Mouse (Mus musculus) lung, embryonic 15.5 days (tissue): ENCODE measurements around the gene Phf5a. TPM values are rescaled to one million over a fixed set of nuclear protein-coding genes. Genes with fewer than 3 reads are reported as not detected.
"Not testable (repeated sequence)": the region's sequence is repeated elsewhere in the genome, so short reads cannot be mapped to it uniquely, and the experiment has no call there.

ENCODE experiments used
- ATAC-seq: fragments of 200-750 bp; cut with Nextera tagmentation; 2 replicates; pipeline ENCODE4 v1.8.0; 2017; ENCODE audit warnings: moderate number of reproducible peaks, borderline replicate concordance; ENCODE audit not compliant: low FRiP score, low TSS enrichment; ENCODE audit errors: extremely low read depth
- H3K27ac ChIP-seq: fragments of 300-500 bp; sonication (generic); 2 replicates; pipeline ENCODE4 v1.5.1; 2015; ENCODE audit warnings: moderate library complexity, mild to moderate bottlenecking, inconsistent platforms
- H3K27me3 ChIP-seq: fragments of 300-500 bp; sonication (generic); 2 replicates; pipeline ENCODE4 v1.6.1; 2015; ENCODE audit warnings: inconsistent platforms
- H3K36me3 ChIP-seq: fragments of 300-500 bp; sonication (generic); 2 replicates; pipeline ENCODE4 v1.6.1; 2015; ENCODE audit warnings: inconsistent platforms
- H3K4me1 ChIP-seq: fragments of 300-500 bp; sonication (generic); 2 replicates; pipeline ENCODE4 v1.6.1; 2015; ENCODE audit warnings: inconsistent platforms
- H3K4me2 ChIP-seq: fragments of 300-500 bp; sonication (generic); 2 replicates; pipeline ENCODE4 v1.6.1; 2015; ENCODE audit warnings: inconsistent platforms, mild to moderate bottlenecking, moderate library complexity
- H3K4me3 ChIP-seq: fragments of 300-500 bp; sonication (generic); 2 replicates; pipeline ENCODE4 v1.5.1; 2015; ENCODE audit warnings: mild to moderate bottlenecking, inconsistent platforms
- H3K9ac ChIP-seq: fragments of 300-500 bp; sonication (generic); 2 replicates; pipeline ENCODE4 v1.6.1; 2015; ENCODE audit warnings: inconsistent platforms
- H3K9me3 ChIP-seq: fragments of 300-500 bp; sonication (generic); 2 replicates; pipeline ENCODE4 v1.6.1; 2016; ENCODE audit warnings: inconsistent platforms
- WGBS: fragments of 180-500 bp; shearing (Covaris S2); methylation state at CpG from one replicate; pipeline ENCODE4 v1.1.7; 2015; 5-methylcytosine and 5-hydroxymethylcytosine counted together
- polyA plus RNA-seq: library from polyadenylated mRNA; unstranded; fragments of >200 nt; fragmentation: Nextera tagmentation; extraction: Ambion mirVana; gene quantifications from 2 replicates; pipeline ENCODE4 v1.2.1, GENCODE M21; 2015

Gene Phf5a
- polyA plus RNA-seq, result 172 and 183 TPM in 2 replicates

DNA sequence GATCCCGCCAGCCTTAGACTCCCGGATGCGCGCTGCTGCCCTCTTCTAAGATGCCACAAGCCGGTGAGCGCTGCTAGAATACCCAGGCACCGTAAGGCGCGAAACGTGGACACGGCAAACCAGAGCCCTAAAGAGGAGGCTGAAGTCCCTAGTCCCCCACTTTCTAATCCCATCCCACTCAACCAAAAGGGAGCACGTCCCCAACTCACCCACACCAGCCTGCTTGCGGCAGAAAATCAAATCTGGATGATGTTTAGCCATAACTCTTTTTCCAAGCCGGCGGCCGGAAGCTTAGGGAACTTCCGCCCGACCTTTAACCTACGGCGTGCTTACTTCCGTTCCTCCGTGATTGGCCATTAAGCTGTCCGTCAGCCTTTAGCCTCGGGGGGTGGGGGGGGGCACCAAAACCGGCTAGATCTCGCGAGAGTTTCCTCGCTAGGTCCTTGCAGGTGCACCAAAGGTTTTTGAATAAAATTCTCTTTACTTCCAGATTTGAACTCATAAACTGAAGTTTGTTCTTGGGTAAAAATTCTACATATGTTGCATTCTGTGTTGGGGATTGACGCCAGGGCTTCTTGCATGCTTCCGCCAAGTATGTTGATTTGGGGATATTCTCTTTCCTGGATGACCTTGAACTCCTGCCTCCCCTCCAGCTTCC lies at the start of gene Phf5a:
Gene Phf5a (minus strand): TSS at position 308 of the 658 bp plus-strand sequence.
- H3K9me3 ChIP-seq, result no peaks in the 10 kb centered on the region
- peaks cover 17% of the 10 kb centered on the region for H3K4me1 ChIP-seq
- peak within 1 kb of the TSS; percentile 97 for H3K27ac ChIP-seq
- peak; percentile 92 for ATAC-seq
- peak within 1 kb of the TSS; percentile 74 for H3K9ac ChIP-seq
- no peaks in the 10 kb centered on the region for H3K27me3 ChIP-seq
- peak within 1 kb of the TSS; percentile 74 for H3K4me2 ChIP-seq
- H3K4me3 ChIP-seq, result peak within 1 kb of the TSS; percentile 85
- under 1% methylated on average over 30 of the region's 30 CpGs for WGBS
- H3K36me3 ChIP-seq, result peaks cover 41% of the 10 kb centered on the region

DNA sequence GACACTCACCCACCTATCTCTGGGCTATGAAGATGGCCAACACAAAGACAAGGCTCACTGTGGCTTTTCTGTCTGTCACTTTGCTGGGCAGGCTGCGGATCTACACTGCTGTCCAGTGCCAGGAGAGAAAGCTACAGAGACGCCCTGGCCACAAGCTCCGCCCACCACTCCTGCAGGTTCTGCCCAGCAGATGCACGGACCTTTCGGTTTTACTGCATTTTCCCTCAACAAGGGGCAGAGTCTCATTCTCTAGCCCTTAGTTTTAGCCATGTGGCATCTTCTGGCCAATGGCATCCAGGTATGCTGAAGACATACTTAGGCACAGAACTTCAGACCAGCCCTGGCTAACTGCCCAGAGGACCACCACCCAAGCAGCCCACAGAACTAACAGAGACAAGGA lies 49.5 kb upstream of the Phf5a start:
- Histone ChIP-seq H3K4me1 (peaks cover 15% of the 10 kb centered on the region), H3K9ac (no peak overlapping the region), H3K27me3 (no peaks in the 10 kb centered on the region), H3K4me3 (no peak overlapping the region), H3K36me3 (peaks cover 18% of the 10 kb centered on the region; the same call in 1 of the 2 replicates), H3K9me3 (no peaks in the 10 kb centered on the region), H3K4me2 (no peak overlapping the region), H3K27ac (no peak overlapping the region)
- 66% methylated on average over 5 of the region's 5 CpGs for WGBS
- no peak for ATAC-seq

DNA sequence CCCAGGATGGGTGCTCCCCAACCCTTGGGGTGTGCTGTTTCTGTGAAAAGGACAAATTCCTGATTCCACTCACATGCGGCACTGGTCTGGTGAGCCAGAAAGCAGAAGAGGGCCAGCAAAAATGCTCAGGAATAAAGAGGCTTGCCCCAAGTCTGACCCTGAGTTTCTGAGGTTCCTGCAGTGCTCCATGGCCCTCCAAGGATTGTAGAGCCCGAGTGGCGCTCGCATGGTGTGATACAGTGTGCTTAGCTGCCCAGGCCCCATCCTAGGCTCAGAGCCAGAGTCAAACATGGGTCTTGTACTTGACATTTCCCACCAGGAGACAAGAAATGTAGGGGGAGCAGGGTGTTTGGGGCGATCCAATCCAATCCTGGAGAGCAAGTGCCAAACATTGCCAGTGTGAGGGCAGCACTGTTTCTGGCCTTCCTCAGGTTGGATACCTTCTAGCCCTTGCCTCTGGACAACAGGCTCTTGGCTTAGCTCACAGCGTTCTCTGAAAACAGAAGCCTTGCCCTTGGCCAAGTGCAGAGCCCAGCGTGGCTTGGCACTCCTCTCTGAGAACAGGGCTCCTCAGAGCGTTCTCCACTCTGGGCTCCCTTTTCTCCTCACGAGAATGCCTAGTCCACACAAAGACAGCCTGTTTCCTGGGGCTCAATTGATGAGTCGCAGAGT lies 49.0 kb upstream of the Phf5a start:
- H3K4me2 ChIP-seq, result no peak overlapping the region
- 75% methylated on average over 10 of the region's 10 CpGs for WGBS
- ATAC-seq, result no peak

DNA sequence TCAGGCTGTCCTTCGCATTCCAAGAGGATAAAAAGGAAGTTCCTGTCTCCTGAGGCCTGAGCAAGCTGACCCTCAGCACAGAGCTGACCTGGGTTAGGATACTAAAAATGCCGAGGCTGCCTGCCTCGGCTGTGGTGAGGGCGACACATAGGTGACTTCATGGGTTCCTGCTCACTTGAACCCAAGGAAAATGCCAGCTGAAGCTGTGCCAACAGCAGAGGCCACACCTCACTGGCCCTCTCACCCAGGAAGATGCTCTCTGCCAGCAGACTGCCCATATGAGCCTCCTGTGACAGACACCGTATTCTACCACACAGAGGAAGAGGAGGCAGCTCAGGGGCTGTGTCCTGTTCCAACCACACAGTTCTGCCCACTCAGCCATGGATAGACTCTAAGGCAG lies 47.4 kb upstream of the Phf5a start:
- Histone ChIP-seq H3K9ac (no peak overlapping the region), H3K4me3 (no peak overlapping the region), H3K36me3 (peaks cover 40% of the 10 kb centered on the region), H3K9me3 (no peaks in the 10 kb centered on the region), H3K4me2 (no peak overlapping the region), H3K27me3 (no peaks in the 10 kb centered on the region), H3K27ac (no peak overlapping the region), H3K4me1 (0 out of 2 replicates have a peak, but pooled peaks cover 1% of the 10 kb centered on the region)
- ATAC-seq, result no peak
- 72% methylated on average over 5 of the region's 5 CpGs for WGBS

More for the DNA sequence above, 49.0 kb upstream of the Phf5a start:
- H3K4me3 ChIP-seq, result no peak overlapping the region
- no peak overlapping the region for H3K27ac ChIP-seq
- H3K9ac ChIP-seq, result no peak overlapping the region
- no peaks in the 10 kb centered on the region for H3K27me3 ChIP-seq
- H3K36me3 ChIP-seq, result peaks cover 23% of the 10 kb centered on the region
- H3K9me3 ChIP-seq, result no peaks in the 10 kb centered on the region
- H3K4me1 ChIP-seq, result peaks cover 15% of the 10 kb centered on the region

DNA sequence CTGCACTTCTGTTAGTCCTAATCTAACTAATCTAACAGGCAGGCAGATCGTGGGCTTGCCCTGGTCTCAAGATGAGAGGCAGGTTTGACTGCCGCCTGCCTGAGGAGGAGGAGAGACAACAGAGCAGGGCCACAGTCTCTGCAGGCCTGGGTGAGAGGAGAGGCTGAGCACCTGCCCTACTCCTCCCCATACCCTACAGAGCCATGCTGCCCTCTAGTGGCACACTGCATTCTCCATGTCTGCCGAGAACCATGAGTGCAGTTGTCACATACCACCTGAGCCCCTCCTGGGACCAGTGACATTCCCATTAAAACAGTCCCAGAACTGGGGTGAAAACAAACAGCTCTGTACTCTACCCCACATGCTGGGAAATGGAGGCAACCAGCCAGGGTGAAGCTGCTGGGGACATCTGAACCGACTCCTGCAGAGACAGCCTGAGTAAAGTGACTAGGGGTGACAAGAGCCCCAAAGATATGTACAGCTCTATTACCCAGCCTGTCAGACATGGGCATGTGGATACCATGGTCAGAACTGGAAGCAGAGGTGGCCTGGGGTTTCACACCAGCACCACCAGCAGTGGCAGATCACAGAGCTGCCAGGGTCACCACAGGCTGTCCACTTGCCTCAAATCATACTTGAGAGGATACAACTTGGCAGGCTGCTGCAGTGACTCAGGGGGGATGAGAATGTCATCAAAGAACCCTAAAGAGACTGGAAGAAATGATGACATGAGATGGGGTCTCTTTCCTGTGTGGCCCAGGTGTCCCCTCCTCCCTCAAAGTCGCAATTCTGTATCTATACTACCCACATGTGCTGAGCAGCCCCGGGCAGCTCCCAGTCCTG lies 46.1 kb upstream of the Phf5a start:
- Histone ChIP-seq H3K4me3 (no peak overlapping the region), H3K4me2 (no peak overlapping the region), H3K9ac (no peak overlapping the region), H3K36me3 (peaks cover 51% of the 10 kb centered on the region), H3K27ac (no peak overlapping the region), H3K27me3 (no peaks in the 10 kb centered on the region), H3K4me1 (no peaks in the 10 kb centered on the region), H3K9me3 (no peaks in the 10 kb centered on the region)
- WGBS, result 40% methylated on average over 6 of the region's 6 CpGs
- ATAC-seq, result no peak

DNA sequence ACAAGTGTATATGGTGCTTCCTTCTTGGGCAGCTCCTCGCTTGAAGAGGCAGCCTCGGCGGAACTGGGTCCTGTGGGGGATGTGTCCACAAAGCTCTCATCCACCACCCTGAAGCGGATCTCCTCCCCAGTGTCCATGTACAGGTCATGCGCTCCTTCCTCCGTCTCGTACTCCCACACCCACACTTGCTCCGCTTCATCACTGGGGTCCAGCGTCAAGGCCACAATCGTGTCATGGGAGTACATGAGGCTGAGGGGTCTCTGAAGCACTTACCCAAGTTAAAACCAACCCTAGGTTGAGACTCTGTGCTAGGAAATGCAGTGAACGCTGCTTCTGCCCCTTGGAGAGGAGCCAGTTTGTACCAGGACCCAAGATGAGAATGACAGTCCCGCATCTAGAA lies 45.5 kb upstream of the Phf5a start:
- no peak overlapping the region for H3K9ac ChIP-seq
- H3K27me3 ChIP-seq, result no peaks in the 10 kb centered on the region
- no peaks in the 10 kb centered on the region for H3K9me3 ChIP-seq
- H3K4me3 ChIP-seq, result no peak overlapping the region
- WGBS, result 81% methylated on average over 12 of the region's 12 CpGs
- H3K36me3 ChIP-seq, result peaks cover 54% of the 10 kb centered on the region
- H3K27ac ChIP-seq, result no peak overlapping the region
- ATAC-seq, result no peak
- H3K4me2 ChIP-seq, result no peak overlapping the region
- H3K4me1 ChIP-seq, result no peaks in the 10 kb centered on the region

DNA sequence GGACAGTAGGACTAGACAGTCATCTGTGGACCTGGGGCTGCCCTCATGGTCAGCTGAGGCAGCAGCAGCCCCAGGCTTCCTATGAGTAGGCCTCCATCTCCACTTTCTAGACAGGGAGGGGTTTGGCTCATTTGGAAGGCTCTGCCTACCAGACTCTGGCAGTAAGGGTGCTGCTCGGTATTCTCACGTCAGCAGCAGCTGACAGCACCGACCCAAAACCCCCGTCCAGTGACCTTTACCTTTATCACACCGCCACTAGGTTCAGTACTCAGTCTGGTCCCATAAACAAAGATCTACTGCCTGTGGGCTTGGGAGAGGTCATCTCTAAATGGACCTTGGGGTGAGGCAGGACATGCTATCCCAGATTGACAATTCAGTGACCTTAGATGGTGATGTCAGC lies 44.0 kb upstream of the Phf5a start:
- Histone ChIP-seq H3K4me2 (no peak overlapping the region), H3K27me3 (no peaks in the 10 kb centered on the region), H3K4me1 (no peaks in the 10 kb centered on the region), H3K9ac (no peak overlapping the region), H3K36me3 (peaks cover 64% of the 10 kb centered on the region), H3K9me3 (no peaks in the 10 kb centered on the region), H3K27ac (no peak overlapping the region), H3K4me3 (no peak overlapping the region)
- ATAC-seq, result no peak
- WGBS, result 71% methylated on average over 5 of the region's 5 CpGs

DNA sequence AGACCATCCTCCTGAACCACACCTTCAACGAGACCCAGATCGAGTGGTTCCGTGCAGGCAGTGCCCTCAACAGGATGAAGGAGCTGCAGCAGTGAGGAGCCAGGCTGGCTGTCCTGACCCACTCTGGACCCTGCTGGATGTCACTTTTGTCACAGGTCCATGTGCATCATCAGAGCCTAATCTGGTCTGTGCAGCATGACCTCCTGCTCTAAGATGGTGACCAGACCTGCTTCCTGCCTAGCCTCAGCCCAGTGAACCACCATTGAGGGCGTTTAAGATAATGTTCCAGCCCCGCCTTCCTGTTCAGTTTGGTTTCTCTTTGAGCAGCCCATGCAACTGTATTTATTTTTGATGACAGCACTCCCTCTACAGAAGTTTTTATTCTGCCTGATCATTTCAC lies 43.0 kb upstream of the Phf5a start:
- H3K27me3 ChIP-seq, result no peaks in the 10 kb centered on the region
- H3K4me2 ChIP-seq, result no peak overlapping the region
- no peak overlapping the region for H3K9ac ChIP-seq
- H3K4me3 ChIP-seq, result no peak overlapping the region
- WGBS, result 79% methylated on average over 5 of the region's 5 CpGs
- no peaks in the 10 kb centered on the region for H3K9me3 ChIP-seq
- no peaks in the 10 kb centered on the region for H3K4me1 ChIP-seq
- no peak for ATAC-seq
- H3K27ac ChIP-seq, result no peak overlapping the region
- peaks cover 74% of the 10 kb centered on the region for H3K36me3 ChIP-seq

DNA sequence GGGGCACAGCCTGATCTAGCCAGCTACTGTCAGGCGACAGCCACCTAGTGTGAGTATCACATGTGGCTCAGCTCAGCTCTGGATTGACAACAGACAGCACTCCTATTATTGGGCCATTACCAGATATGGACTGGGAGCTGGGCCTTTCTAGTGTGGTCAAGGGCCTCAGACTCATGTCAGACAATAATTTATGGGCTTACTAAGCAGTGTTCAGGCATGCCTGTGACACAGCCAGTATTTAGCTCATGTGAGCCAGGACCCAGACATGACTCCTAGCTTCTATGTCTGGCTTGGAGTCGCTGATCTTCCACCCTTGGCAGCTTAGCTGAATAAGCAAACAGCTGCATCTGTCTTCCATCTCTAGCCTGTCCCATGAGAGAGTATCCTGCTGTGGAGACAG lies 40.8 kb upstream of the Phf5a start:
- Histone ChIP-seq H3K4me2 (no peak overlapping the region), H3K9me3 (no peaks in the 10 kb centered on the region), H3K36me3 (peaks cover 93% of the 10 kb centered on the region), H3K9ac (no peak overlapping the region), H3K4me1 (no peaks in the 10 kb centered on the region), H3K4me3 (no peak overlapping the region), H3K27me3 (no peaks in the 10 kb centered on the region), H3K27ac (no peak overlapping the region)
- 74% methylated on average over 2 of the region's 2 CpGs for WGBS
- ATAC-seq, result no peak

DNA sequence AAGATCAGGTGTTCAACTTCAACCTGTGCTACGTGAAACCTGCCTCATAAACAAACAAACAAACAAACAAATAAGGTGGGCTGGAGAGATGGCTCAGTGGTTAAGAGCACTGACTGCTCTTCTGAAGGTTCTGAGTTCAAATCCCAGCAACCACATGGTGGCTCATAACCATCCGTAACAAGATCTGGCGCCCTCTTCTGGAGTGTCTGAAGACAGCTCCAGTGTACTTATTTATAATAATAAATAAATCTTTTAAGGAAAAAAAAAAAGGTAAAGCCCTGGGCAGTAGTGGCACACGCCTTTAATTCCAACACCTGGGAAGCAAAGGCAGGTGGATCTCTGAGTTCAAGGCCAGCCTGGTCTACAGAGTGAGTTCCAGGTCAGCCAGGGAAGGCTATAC lies 37.1 kb upstream of the Phf5a start:
- H3K27ac ChIP-seq, ATAC-seq, H3K9me3 ChIP-seq, H3K9ac ChIP-seq, H3K4me3 ChIP-seq, H3K4me1 ChIP-seq, H3K27me3 ChIP-seq, H3K4me2 ChIP-seq: not testable (repeated sequence)
- H3K36me3 ChIP-seq, result peaks cover 86% of the 10 kb centered on the region
- 88% methylated on average over 4 of the region's 4 CpGs for WGBS

DNA sequence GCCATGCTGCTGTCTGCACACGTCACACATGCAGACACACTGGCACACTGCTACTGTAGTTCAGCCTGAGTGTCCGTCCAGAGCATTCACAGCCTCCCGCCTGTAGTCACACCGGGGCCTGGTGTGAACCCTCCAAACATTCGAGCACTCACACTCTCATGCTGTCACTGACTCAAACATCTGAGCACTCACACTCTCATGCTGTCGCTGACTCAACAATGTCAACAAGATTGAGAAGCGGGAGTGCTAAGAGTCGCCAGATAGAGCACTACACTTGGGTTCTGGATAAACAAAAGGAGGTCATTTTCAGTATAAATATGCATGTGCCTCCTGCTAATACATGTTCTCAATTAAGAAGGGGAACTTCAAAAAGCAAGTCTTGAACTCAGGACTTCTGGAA lies 36.2 kb upstream of the Phf5a start:
- WGBS, result 71% methylated on average over 8 of the region's 8 CpGs
- Histone ChIP-seq H3K27ac (no peak overlapping the region), H3K9ac (no peak overlapping the region), H3K4me1 (no peaks in the 10 kb centered on the region), H3K9me3 (no peaks in the 10 kb centered on the region), H3K36me3 (peaks cover 85% of the 10 kb centered on the region), H3K4me3 (no peak overlapping the region), H3K4me2 (no peak overlapping the region), H3K27me3 (no peaks in the 10 kb centered on the region)
- ATAC-seq, result no peak

DNA sequence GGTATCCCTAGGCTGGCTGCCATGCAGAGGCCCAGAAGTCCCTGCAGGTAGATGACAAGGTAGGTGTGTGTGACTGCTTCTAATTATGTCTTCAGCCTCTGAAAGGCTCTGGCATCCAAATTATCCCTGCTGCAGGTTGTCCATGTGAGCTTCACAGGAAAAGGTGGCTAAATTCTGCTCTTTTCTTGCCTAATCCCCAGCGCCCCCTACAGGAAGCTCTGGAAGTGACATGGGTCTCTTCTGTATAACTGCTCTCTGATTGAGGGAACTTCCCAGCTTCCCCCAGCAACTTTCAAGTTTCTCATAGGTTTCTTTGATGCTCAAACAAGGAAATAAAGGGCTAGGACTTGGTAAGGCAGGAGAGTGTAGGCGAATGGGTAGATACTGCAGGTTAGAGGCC lies 33.2 kb upstream of the Phf5a start:
- Histone ChIP-seq H3K4me3 (no peak overlapping the region), H3K9ac (no peak overlapping the region), H3K27me3 (no peaks in the 10 kb centered on the region), H3K36me3 (peaks cover 77% of the 10 kb centered on the region), H3K9me3 (no peaks in the 10 kb centered on the region), H3K4me2 (no peak overlapping the region), H3K27ac (no peak overlapping the region), H3K4me1 (no peaks in the 10 kb centered on the region)
- WGBS, result 37% methylated on average over 2 of the region's 2 CpGs
- no peak for ATAC-seq
